Mouse (Mus musculus) kidney, adult 18-20 months (tissue): ENCODE measurements around the gene Mrgprf.

Source experiments
- DNase-seq: peaks from one replicate; pipeline ENCODE4 v3.0.0; 2021

The Mrgprf gene

GRCm38 (mm10) chr7:145301341-145302005, 845 bp downstream of the Mrgprf start:
- no peak for DNase-seq

- DNase-seq = peak; percentile 29
Measured at GRCm38 (mm10) chr7:145302488-145303285, 2.1 kb downstream of the Mrgprf start.

- DNase-seq = no peak
Measured at GRCm38 (mm10) chr7:145304153-145304552, 3.5 kb downstream of the Mrgprf start.

DNA sequence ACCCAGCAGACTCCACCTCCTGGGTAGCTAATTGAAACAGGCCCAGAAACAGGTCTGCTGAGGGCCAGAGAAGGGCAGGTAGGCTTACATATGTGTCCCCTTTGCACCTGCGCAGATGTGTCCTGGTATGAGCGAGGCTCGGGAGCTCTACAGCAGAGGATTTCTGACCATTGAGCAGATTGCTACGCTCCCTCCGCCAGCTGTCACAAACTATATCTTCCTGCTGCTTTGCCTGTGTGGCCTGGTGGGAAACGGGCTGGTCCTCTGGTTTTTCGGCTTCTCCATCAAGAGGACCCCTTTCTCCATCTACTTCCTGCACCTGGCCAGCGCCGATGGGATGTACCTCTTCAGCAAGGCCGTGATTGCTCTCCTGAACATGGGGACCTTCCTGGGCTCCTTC, 7.0 kb downstream of the Mrgprf start:
- no peak for DNase-seq

DNA sequence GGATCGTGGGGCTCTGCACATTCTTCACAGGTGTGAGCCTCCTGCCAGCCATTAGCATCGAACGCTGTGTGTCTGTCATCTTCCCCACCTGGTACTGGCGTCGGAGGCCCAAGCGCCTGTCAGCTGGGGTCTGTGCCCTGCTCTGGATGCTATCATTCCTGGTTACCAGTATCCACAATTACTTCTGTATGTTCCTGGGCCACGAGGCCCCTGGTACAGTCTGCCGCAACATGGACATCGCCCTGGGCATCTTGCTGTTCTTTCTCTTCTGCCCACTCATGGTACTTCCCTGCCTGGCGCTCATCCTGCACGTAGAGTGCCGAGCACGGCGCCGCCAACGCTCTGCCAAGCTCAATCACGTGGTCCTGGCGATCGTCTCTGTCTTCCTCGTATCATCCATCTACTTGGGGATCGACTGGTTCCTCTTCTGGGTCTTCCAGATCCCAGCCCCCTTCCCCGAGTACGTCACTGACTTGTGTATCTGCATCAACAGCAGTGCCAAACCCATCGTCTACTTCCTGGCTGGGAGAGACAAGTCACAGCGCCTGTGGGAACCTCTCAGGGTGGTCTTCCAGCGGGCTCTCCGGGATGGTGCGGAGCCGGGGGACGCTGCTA, 7.5 kb downstream of the Mrgprf start:
- DNase-seq = no peak

DNA sequence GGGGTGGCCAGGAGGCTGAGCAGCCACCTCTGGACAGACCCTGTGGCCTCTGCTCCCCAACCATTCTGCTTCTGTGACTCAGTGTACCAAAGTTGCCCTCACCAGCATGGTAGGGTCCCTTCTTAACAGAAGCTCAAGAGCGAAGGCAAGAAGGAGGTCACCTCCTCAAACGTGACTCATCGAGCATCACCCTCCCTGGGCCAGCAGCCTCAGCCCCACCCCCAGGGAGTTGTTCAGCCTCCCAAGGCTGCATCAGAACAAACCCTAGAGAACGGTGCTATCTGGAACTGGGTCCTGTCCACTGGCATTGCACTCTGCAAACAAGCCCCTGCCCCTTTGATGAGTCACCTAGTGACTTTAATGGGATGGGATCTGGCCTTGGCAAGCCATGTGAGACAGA, 8.2 kb downstream of the Mrgprf start:
- DNase-seq = no peak

- DNase-seq = no peak
Measured at GRCm38 (mm10) chr7:145309877-145310276, 9.2 kb downstream of the Mrgprf start.

DNA sequence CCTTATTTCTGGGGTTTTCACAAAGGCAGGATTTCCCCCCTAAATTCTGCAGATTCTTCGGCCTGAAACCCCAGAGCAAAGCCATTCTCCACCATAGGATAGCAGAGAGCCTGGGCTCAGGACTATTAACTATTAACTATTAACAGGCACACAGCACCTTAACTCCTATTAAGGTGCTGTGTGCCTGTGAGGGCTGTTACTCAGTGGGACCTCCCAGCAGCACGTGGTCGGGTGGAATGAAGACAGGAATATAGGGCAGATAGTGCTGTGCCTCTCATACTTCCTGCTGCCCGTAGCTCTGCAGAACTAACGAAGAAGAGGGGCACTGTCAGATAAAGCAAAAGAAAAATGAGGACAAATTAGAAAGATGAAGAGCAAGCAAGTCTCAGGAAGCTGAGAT, 9.9 kb downstream of the Mrgprf start:
- no peak for DNase-seq

GRCm38 (mm10) chr7:145312137-145312536, 11.5 kb downstream of the Mrgprf start:
- DNase-seq = no peak

- DNase-seq = no peak
Measured at GRCm38 (mm10) chr7:145314785-145315411, 14.3 kb downstream of the Mrgprf start, which contains the start of gene Mrgprd. Mrgprd (plus strand) TSS chr7:145314835.

DNA sequence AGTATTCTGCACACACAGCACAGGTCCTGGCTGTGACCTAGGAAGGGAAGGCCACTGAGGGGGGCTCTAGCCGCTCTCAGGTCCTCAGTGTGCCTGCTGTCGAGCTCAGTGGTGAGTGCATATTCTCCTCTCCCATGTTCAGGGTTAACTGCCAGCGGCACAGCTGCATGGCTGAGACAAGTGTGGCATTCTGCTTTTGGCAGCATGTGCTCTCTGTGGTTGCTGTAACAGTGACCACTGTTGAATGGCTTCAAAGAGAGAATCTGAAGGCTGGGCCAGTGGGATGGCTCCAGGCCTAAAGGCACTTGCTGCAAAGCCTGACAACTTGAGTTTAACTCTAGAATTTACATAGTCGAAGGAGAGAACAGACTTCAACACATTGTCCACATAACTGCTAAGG, 16.9 kb downstream of the Mrgprf start:
- no peak for DNase-seq

GRCm38 (mm10) chr7:145319481-145319880, 18.9 kb downstream of the Mrgprf start:
- no peak for DNase-seq

GRCm38 (mm10) chr7:145323607-145324006, 23.0 kb downstream of the Mrgprf start:
- DNase-seq = no peak

GRCm38 (mm10) chr7:145325697-145326096, 25.1 kb downstream of the Mrgprf start:
- DNase-seq = no peak

GRCm38 (mm10) chr7:145329982-145330381, 29.4 kb downstream of the Mrgprf start:
- DNase-seq = no peak

- no peak for DNase-seq
Measured at GRCm38 (mm10) chr7:145330641-145331040, 30.0 kb downstream of the Mrgprf start.

DNA sequence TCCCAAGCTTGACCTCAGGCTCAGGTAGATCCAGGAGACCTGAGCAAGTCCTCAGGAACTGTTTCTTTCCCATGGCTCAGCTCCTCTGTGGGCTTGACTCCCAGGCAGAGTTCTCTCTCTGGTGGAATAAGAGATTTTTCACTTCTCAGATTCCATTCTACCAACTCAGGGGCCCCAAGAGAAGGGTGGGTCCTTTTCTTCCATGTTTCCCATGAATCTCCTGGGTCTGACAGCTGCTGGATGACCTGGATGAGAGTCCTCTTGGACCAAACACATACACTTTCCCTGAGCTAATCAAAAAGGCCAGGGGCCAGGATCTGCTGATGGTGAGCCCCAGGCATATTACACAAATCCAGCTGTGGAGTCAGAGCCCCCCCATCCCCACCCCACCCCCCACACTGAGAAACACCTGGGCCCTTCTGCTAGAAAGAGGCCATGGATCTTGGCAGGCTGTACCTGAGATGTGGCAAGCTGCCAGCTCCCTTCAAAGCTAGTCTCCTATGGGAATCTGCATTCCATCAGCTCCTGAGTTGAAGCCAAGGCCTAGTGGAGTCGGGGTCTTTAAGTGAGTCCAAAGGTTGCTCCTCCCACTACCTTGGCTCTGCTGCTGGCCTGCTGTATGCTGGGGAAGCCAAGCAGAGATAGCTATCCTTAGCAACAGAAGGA, 31.9 kb downstream of the Mrgprf start:
- DNase-seq = peak; percentile 36

- no peak for DNase-seq
Measured at GRCm38 (mm10) chr7:145333936-145334335, 33.3 kb downstream of the Mrgprf start.

GRCm38 (mm10) chr7:145334428-145335027, 33.9 kb downstream of the Mrgprf start:
- no peak for DNase-seq

DNA sequence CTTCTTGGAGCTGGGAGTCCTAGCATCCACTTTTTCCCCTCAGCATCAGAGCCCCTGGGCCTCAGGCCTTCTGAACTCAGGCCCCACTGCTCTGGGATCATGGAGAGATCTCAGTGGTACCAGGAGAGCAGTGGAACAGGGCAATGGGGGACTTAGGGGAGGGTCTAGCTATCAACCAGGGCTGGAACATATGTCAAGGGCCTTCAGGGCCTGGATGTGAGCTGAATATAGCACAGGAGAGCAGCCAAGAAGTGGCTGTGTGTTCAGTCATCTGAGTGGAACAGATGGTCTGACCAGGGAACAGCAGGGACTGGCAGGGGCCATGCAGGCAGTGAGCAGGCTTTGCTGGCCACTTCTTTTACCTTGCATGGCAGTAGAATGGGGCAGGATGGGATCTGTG, 34.6 kb downstream of the Mrgprf start:
- no peak for DNase-seq

DNA sequence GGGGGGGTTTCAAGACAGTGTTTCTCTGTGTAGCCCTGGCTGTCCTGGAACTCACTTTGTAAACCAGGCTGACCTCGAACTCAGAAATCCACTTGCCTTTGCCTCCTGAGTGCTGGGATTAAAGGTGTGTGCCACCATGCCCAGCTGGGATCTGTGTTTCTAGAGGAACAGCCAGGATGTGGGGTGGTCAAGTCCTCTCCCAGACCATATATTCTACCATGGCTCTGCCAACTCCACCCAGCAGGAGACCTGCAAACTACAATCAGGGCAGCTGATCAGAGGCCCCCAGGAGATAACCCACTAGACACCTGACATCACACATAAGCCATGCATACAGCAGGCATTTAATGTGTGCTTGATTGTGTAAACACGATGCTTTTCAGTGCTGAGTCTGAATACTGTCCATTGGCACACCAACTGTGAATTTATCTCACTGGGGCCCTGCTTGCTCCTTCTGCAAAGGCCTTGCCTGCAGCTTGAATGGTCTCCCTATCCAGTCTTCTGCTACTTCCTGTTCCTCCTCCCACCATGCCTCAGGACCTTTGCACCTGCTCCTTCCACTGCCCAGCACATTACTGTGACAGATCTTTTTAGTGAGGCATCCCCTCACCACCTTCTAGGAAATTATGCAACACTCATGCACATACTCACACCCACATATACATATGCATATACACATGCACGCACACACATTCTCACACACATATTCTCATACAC, 35.1 kb downstream of the Mrgprf start:
- no peak for DNase-seq

GRCm38 (mm10) chr7:145337889-145338288, 37.3 kb downstream of the Mrgprf start:
- DNase-seq = no peak
